Mouse (Mus musculus) brain, embryonic 14.5 days (tissue): Measurements from ENCODE around the gene Lrrc36.

Experiments used
- CTCF ChIP-seq: fragments of 200-500 bp; IDR thresholded peaks from 2 replicates; pipeline ENCODE4 v1.5.1; 2012; ENCODE audit warnings: inconsistent platforms, mild to moderate bottlenecking, moderate library complexity, borderline replicate concordance; ENCODE audit not compliant: insufficient read depth, insufficient read length; ENCODE audit errors: extremely low read depth
- POLR2A ChIP-seq: fragments of 200-500 bp; IDR thresholded peaks from 2 replicates; pipeline ENCODE4 v1.6.1; 2012; ENCODE audit warnings: mild to moderate bottlenecking, inconsistent platforms, borderline replicate concordance; ENCODE audit not compliant: poor library complexity, insufficient read depth, insufficient read length, severe bottlenecking; ENCODE audit errors: extremely low read depth

GRCm38 (mm10) chr8:105504617-105505016, 91.2 kb downstream of the Lrrc36 start:
- no peak for TF ChIP-seq CTCF
- no peak for TF ChIP-seq POLR2A
